Mouse (Mus musculus) midbrain, embryonic 11.5 days (tissue): Measurements from ENCODE around the gene Pxdn. TPM values are rescaled to one million over a fixed set of nuclear protein-coding genes. Genes with fewer than 3 reads are reported as not detected.

Experiments used
- ATAC-seq: fragments of 200-750 bp; cut with Nextera tagmentation; 2 replicates; pipeline ENCODE4 v1.8.0; 2017; ENCODE audit warnings: moderate TSS enrichment, moderate library complexity; ENCODE audit not compliant: low FRiP score
- DNase-seq: peaks from one replicate; pipeline ENCODE4 v3.0.0; 2015; ENCODE audit warnings: low spot score; ENCODE audit errors: missing footprints
- H3K27ac ChIP-seq: fragments of 300-500 bp; sonication (generic); 2 replicates; pipeline ENCODE4 v1.5.1; 2014; ENCODE audit warnings: low read depth, low read length
- H3K27me3 ChIP-seq: fragments of 300-500 bp; sonication (generic); 2 replicates; pipeline ENCODE4 v1.6.1; 2014; ENCODE audit warnings: mild to moderate bottlenecking, low read length, moderate library complexity, mixed read lengths; ENCODE audit not compliant: control insufficient read depth, insufficient read depth
- H3K36me3 ChIP-seq: fragments of 300-500 bp; sonication (generic); 2 replicates; pipeline ENCODE4 v1.6.1; 2014; ENCODE audit warnings: mild to moderate bottlenecking, low read length, moderate library complexity, mixed read lengths; ENCODE audit not compliant: control insufficient read depth, insufficient read depth
- H3K4me1 ChIP-seq: fragments of 300-500 bp; sonication (generic); 2 replicates; pipeline ENCODE4 v1.6.1; 2014; ENCODE audit warnings: low read length; ENCODE audit not compliant: control insufficient read depth, insufficient read depth
- H3K4me2 ChIP-seq: fragments of 300-500 bp; sonication (generic); 2 replicates; pipeline ENCODE4 v1.6.1; 2014; ENCODE audit warnings: mild to moderate bottlenecking, moderate library complexity
- H3K4me3 ChIP-seq: fragments of 300-500 bp; sonication (generic); 2 replicates; pipeline ENCODE4 v1.5.1; 2014; ENCODE audit warnings: low read depth, low read length
- H3K9ac ChIP-seq: fragments of 300-500 bp; sonication (generic); 2 replicates; pipeline ENCODE4 v1.6.1; 2014; ENCODE audit warnings: low read length
- H3K9me3 ChIP-seq: fragments of 300-500 bp; sonication (generic); 2 replicates; pipeline ENCODE4 v1.6.1; 2016; ENCODE audit warnings: low read length; ENCODE audit not compliant: control insufficient read depth
- WGBS: fragments of 180-500 bp; shearing (Covaris S2); extraction: QIAGEN DNeasy Blood & Tissue Kit; methylation state at CpG from one replicate; pipeline ENCODE4 v1.1.7; 2014; 5-methylcytosine and 5-hydroxymethylcytosine counted together
- polyA plus RNA-seq: library from polyadenylated mRNA; unstranded; fragments of >200 nt; fragmentation: Nextera tagmentation; extraction: Ambion mirVana; gene quantifications from 2 replicates; pipeline ENCODE4 v1.2.1, GENCODE M21; 2014

The Pxdn gene
- polyA plus RNA-seq, 1 experiment from 2014 or later = 69.4 TPM

GRCm38 (mm10) chr12:29961041-29961440 lies 23.6 kb downstream of the Pxdn start:
- DNase-seq = no peak
- Histone ChIP-seq H3K27ac (no peak overlapping the region), H3K27me3 (no peaks in the 10 kb centered on the region), H3K4me3 (no peak overlapping the region), H3K4me2 (no peak overlapping the region), H3K9me3 (no peaks in the 10 kb centered on the region), H3K4me1 (no peaks in the 10 kb centered on the region), H3K9ac (no peak overlapping the region), H3K36me3 (peaks cover 2% of the 10 kb centered on the region)
- 90% methylated on average over 1 of the region's 1 CpGs for WGBS
- ATAC-seq = no peak

GRCm38 (mm10) chr12:29965016-29965415 lies 27.6 kb downstream of the Pxdn start:
- H3K4me3 ChIP-seq = no peak overlapping the region
- no peak overlapping the region for H3K9ac ChIP-seq
- no peak overlapping the region for H3K27ac ChIP-seq
- DNase-seq = no peak
- no peak overlapping the region for H3K4me2 ChIP-seq
- no peaks in the 10 kb centered on the region for H3K4me1 ChIP-seq
- no peaks in the 10 kb centered on the region for H3K9me3 ChIP-seq
- ATAC-seq = no peak
- H3K36me3 ChIP-seq = peaks cover 2% of the 10 kb centered on the region; the same call in 1 of the 2 replicates
- no peaks in the 10 kb centered on the region for H3K27me3 ChIP-seq
- 92% methylated on average over 6 of the region's 6 CpGs for WGBS

GRCm38 (mm10) chr12:29971795-29972464 lies 34.5 kb downstream of the Pxdn start:
- Histone ChIP-seq H3K4me2 (no peak overlapping the region), H3K27ac (no peak overlapping the region), H3K36me3 (0 out of 2 replicates have a peak, but pooled peaks cover 5% of the 10 kb centered on the region), H3K4me3 (no peak overlapping the region), H3K9ac (no peak overlapping the region), H3K4me1 (no peaks in the 10 kb centered on the region), H3K27me3 (no peaks in the 10 kb centered on the region), H3K9me3 (no peaks in the 10 kb centered on the region)
- DNase-seq (no peak), ATAC-seq (no peak)
- WGBS = 87% methylated on average over 7 of the region's 7 CpGs

- Histone ChIP-seq H3K4me1 (no peaks in the 10 kb centered on the region), H3K4me3 (no peak overlapping the region), H3K9ac (no peak overlapping the region), H3K9me3 (no peaks in the 10 kb centered on the region), H3K27ac (no peak overlapping the region), H3K36me3 (0 out of 2 replicates have a peak, but pooled peaks cover 6% of the 10 kb centered on the region), H3K4me2 (no peak overlapping the region), H3K27me3 (no peaks in the 10 kb centered on the region)
- no peak for DNase-seq
- no peak for ATAC-seq
- WGBS = 86% methylated on average over 6 of the region's 6 CpGs
Observed at GRCm38 (mm10) chr12:29972533-29972932, 35.1 kb downstream of the Pxdn start.

GRCm38 (mm10) chr12:29980076-29980475 lies 42.7 kb downstream of the Pxdn start:
- H3K27me3 ChIP-seq = no peaks in the 10 kb centered on the region
- ATAC-seq = no peak
- WGBS = 90% methylated on average over 8 of the region's 8 CpGs
- H3K27ac ChIP-seq = no peak overlapping the region
- H3K4me1 ChIP-seq = no peaks in the 10 kb centered on the region
- H3K36me3 ChIP-seq = peaks cover 31% of the 10 kb centered on the region
- no peak overlapping the region for H3K9ac ChIP-seq
- H3K9me3 ChIP-seq = no peaks in the 10 kb centered on the region
- no peak overlapping the region for H3K4me3 ChIP-seq
- no peak overlapping the region for H3K4me2 ChIP-seq
- DNase-seq = no peak

GRCm38 (mm10) chr12:29981722-29982293 lies 44.4 kb downstream of the Pxdn start:
- H3K27ac ChIP-seq = no peak overlapping the region
- H3K36me3 ChIP-seq = peaks cover 35% of the 10 kb centered on the region
- 93% methylated on average over 7 of the region's 7 CpGs for WGBS
- ATAC-seq (no peak), DNase-seq (no peak)
- no peaks in the 10 kb centered on the region for H3K4me1 ChIP-seq
- no peaks in the 10 kb centered on the region for H3K9me3 ChIP-seq
- H3K9ac ChIP-seq = no peak overlapping the region
- H3K27me3 ChIP-seq = no peaks in the 10 kb centered on the region
- H3K4me3 ChIP-seq = no peak overlapping the region
- no peak overlapping the region for H3K4me2 ChIP-seq

- DNase-seq = no peak
- H3K9ac ChIP-seq = no peak overlapping the region
- H3K9me3 ChIP-seq = no peaks in the 10 kb centered on the region
- H3K4me1 ChIP-seq = no peaks in the 10 kb centered on the region
- H3K27ac ChIP-seq = no peak overlapping the region
- H3K4me2 ChIP-seq = no peak overlapping the region
- H3K36me3 ChIP-seq = peaks cover 34% of the 10 kb centered on the region
- H3K4me3 ChIP-seq = no peak overlapping the region
- 97% methylated on average over 9 of the region's 9 CpGs for WGBS
- no peaks in the 10 kb centered on the region for H3K27me3 ChIP-seq
- ATAC-seq = no peak
Observed at GRCm38 (mm10) chr12:29983190-29983589, 45.8 kb downstream of the Pxdn start.

- 90% methylated on average over 6 of the region's 6 CpGs for WGBS
- peaks cover 28% of the 10 kb centered on the region for H3K36me3 ChIP-seq
- H3K4me3 ChIP-seq = no peak overlapping the region
Observed at GRCm38 (mm10) chr12:29985126-29985525, 47.7 kb downstream of the Pxdn start.

GRCm38 (mm10) chr12:29986241-29986640 lies 48.8 kb downstream of the Pxdn start:
- peaks cover 31% of the 10 kb centered on the region for H3K36me3 ChIP-seq
- no peak overlapping the region for H3K27ac ChIP-seq
- H3K9ac ChIP-seq = no peak overlapping the region
- H3K4me3 ChIP-seq = no peak overlapping the region
- ATAC-seq (no peak), DNase-seq (no peak)
- 91% methylated on average over 10 of the region's 10 CpGs for WGBS
- H3K9me3 ChIP-seq = no peaks in the 10 kb centered on the region
- H3K27me3 ChIP-seq = no peaks in the 10 kb centered on the region
- H3K4me2 ChIP-seq = no peak overlapping the region
- H3K4me1 ChIP-seq = no peaks in the 10 kb centered on the region

More at GRCm38 (mm10) chr12:29985126-29985525, 47.7 kb downstream of the Pxdn start:
- DNase-seq (no peak), ATAC-seq (no peak)
- H3K9me3 ChIP-seq = no peaks in the 10 kb centered on the region
- H3K27ac ChIP-seq = no peak overlapping the region
- no peaks in the 10 kb centered on the region for H3K27me3 ChIP-seq
- H3K9ac ChIP-seq = no peak overlapping the region
- no peaks in the 10 kb centered on the region for H3K4me1 ChIP-seq
- H3K4me2 ChIP-seq = no peak overlapping the region
